Mouse (Mus musculus): ENCODE measurements around the gene Rdh13. TPM values are rescaled to one million over a fixed set of nuclear protein-coding genes. Genes with fewer than 3 reads are reported as not detected.

The Rdh13 gene
- 26.1 and 27.9 TPM in 2 replicates for polyA plus RNA-seq (2015; fragmentation: Nextera tagmentation; extraction: Ambion mirVana)

GRCm38 (mm10) chr7:4445216-4445791, at the start of gene Rdh13:
Rdh13 (minus strand) TSS chr7:4445649.
- Histone ChIP-seq H3K4me3 (peak within 1 kb of the TSS; percentile 87), H3K9ac (peak within 1 kb of the TSS; percentile 78), H3K4me1 (replicated peaks) (peaks cover 4% of the 10 kb centered on the region), H3K27me3 (no peaks in the 10 kb centered on the region), H3K36me3 (peaks cover 38% of the 10 kb centered on the region), H3K9me3 (replicated peaks) (no peaks in the 10 kb centered on the region), H3K4me2 (peak within 1 kb of the TSS; percentile 73), H3K27ac (peak within 1 kb of the TSS; percentile 95)
- WGBS, result under 1% methylated on average over 35 of the region's 35 CpGs
- ATAC-seq (replicated peaks; ENCODE audit: insufficient number of reproducible peaks, insufficient read depth, low FRiP score, low read depth), result peak; percentile 93

- Histone ChIP-seq H3K9ac (no peak overlapping the region), H3K9me3 (replicated peaks) (no peaks in the 10 kb centered on the region), H3K27me3 (no peaks in the 10 kb centered on the region), H3K27ac (no peak overlapping the region), H3K4me1 (replicated peaks) (peaks cover 46% of the 10 kb centered on the region), H3K36me3 (peaks cover 23% of the 10 kb centered on the region; the same call in 1 of the 2 replicates), H3K4me2 (no peak overlapping the region), H3K4me3 (no peak overlapping the region)
- ATAC-seq (replicated peaks; ENCODE audit: insufficient number of reproducible peaks, insufficient read depth, low FRiP score, low read depth), result no peak
- WGBS, result 61% methylated on average over 1 of the region's 1 CpGs
These were observed 48.5 kb upstream of the Rdh13 start for GRCm38 (mm10) chr7:4493991-4494390.

GRCm38 (mm10) chr7:4492284-4493224, 47.1 kb upstream of the Rdh13 start:
- no peaks in the 10 kb centered on the region for H3K27me3 ChIP-seq
- peak overlapping the region; percentile 75 for H3K27ac ChIP-seq
- no peak overlapping the region for H3K4me2 ChIP-seq
- peaks cover 36% of the 10 kb centered on the region; the same call in 1 of the 2 replicates for H3K36me3 ChIP-seq
- no peak overlapping the region for H3K4me3 ChIP-seq
- ATAC-seq (replicated peaks; ENCODE audit: insufficient number of reproducible peaks, insufficient read depth, low FRiP score, low read depth), result no peak
- peaks cover 32% of the 10 kb centered on the region for H3K4me1 ChIP-seq (replicated peaks)
- no peaks in the 10 kb centered on the region for H3K9me3 ChIP-seq (replicated peaks)
- H3K9ac ChIP-seq, result 0 out of 2 replicates have a peak overlapping the region, but pooled peaks have one; percentile 1
- 66% methylated on average over 13 of the region's 13 CpGs for WGBS

GRCm38 (mm10) chr7:4491308-4491707, 45.9 kb upstream of the Rdh13 start:
- Histone ChIP-seq H3K4me2 (no peak overlapping the region), H3K9ac (no peak overlapping the region), H3K27me3 (no peaks in the 10 kb centered on the region), H3K27ac (peak overlapping the region; percentile 75), H3K4me3 (no peak overlapping the region), H3K4me1 (replicated peaks) (peaks cover 25% of the 10 kb centered on the region), H3K36me3 (peaks cover 36% of the 10 kb centered on the region; the same call in 1 of the 2 replicates), H3K9me3 (replicated peaks) (no peaks in the 10 kb centered on the region)
- peak; percentile 78 for ATAC-seq (replicated peaks; ENCODE audit: insufficient number of reproducible peaks, insufficient read depth, low FRiP score, low read depth)
- 56% methylated on average over 6 of the region's 6 CpGs for WGBS

GRCm38 (mm10) chr7:4482281-4482680, 36.8 kb upstream of the Rdh13 start:
- H3K27ac ChIP-seq, result no peak overlapping the region
- H3K27me3 ChIP-seq, result 0 out of 2 replicates have a peak, but pooled peaks cover 1% of the 10 kb centered on the region
- no peak for ATAC-seq (replicated peaks; ENCODE audit: insufficient number of reproducible peaks, insufficient read depth, low FRiP score, low read depth)
- peaks cover 17% of the 10 kb centered on the region for H3K4me1 ChIP-seq (replicated peaks)
- H3K9ac ChIP-seq, result no peak overlapping the region
- no peak overlapping the region for H3K4me2 ChIP-seq
- H3K36me3 ChIP-seq, result peaks cover 60% of the 10 kb centered on the region
- no peak overlapping the region for H3K4me3 ChIP-seq
- H3K9me3 ChIP-seq (replicated peaks), result no peaks in the 10 kb centered on the region
- 78% methylated on average over 12 of the region's 12 CpGs for WGBS

- H3K9me3 ChIP-seq (replicated peaks), result no peaks in the 10 kb centered on the region
- peak overlapping the region; percentile 77; the same call in 1 of the 2 replicates for H3K4me2 ChIP-seq
- H3K27me3 ChIP-seq, result 0 out of 2 replicates have a peak, but pooled peaks cover 3% of the 10 kb centered on the region
- H3K4me1 ChIP-seq (replicated peaks), result peaks cover 18% of the 10 kb centered on the region
- ATAC-seq (replicated peaks; ENCODE audit: insufficient number of reproducible peaks, insufficient read depth, low FRiP score, low read depth), result no peak
- H3K36me3 ChIP-seq, result peaks cover 40% of the 10 kb centered on the region
- 30% methylated on average over 6 of the region's 6 CpGs for WGBS
- H3K4me3 ChIP-seq, result peak overlapping the region; percentile 54; the same call in 1 of the 2 replicates
- H3K27ac ChIP-seq, result peak overlapping the region; percentile 93; the same call in 1 of the 2 replicates
- H3K9ac ChIP-seq, result no peak overlapping the region
These were observed 34.2 kb upstream of the Rdh13 start for GRCm38 (mm10) chr7:4479674-4480073.

- peaks cover 31% of the 10 kb centered on the region for H3K36me3 ChIP-seq
- H3K9me3 ChIP-seq (replicated peaks), result no peaks in the 10 kb centered on the region
- H3K4me3 ChIP-seq, result peak overlapping the region; percentile 54
- 0 out of 2 replicates have a peak, but pooled peaks cover 3% of the 10 kb centered on the region for H3K27me3 ChIP-seq
- peak overlapping the region; percentile 77 for H3K4me2 ChIP-seq
- H3K27ac ChIP-seq, result peak overlapping the region; percentile 93
- no peak for ATAC-seq (replicated peaks; ENCODE audit: insufficient number of reproducible peaks, insufficient read depth, low FRiP score, low read depth)
- H3K4me1 ChIP-seq (replicated peaks), result peaks cover 21% of the 10 kb centered on the region
- WGBS, result 6% methylated on average over 16 of the region's 16 CpGs
- H3K9ac ChIP-seq, result peak overlapping the region; percentile 55
These were observed 33.4 kb upstream of the Rdh13 start for GRCm38 (mm10) chr7:4478796-4479291.

- H3K27me3 ChIP-seq, result peaks cover 7% of the 10 kb centered on the region
- H3K9me3 ChIP-seq (replicated peaks), result no peaks in the 10 kb centered on the region
- H3K9ac ChIP-seq, result peak overlapping the region; percentile 55
- WGBS, result 2% methylated on average over 39 of the region's 39 CpGs
- H3K36me3 ChIP-seq, result peaks cover 25% of the 10 kb centered on the region
- peak overlapping the region; percentile 77 for H3K4me2 ChIP-seq
- peak overlapping the region; percentile 54 for H3K4me3 ChIP-seq
- peak overlapping the region; percentile 93 for H3K27ac ChIP-seq
- ATAC-seq (replicated peaks; ENCODE audit: insufficient number of reproducible peaks, insufficient read depth, low FRiP score, low read depth), result peak; percentile 94
- H3K4me1 ChIP-seq (replicated peaks), result peaks cover 22% of the 10 kb centered on the region
These were observed 32.8 kb upstream of the Rdh13 start for GRCm38 (mm10) chr7:4478021-4478795.

GRCm38 (mm10) chr7:4473940-4474339, 28.5 kb upstream of the Rdh13 start:
- Histone ChIP-seq H3K36me3 (no peaks in the 10 kb centered on the region), H3K4me1 (replicated peaks) (peaks cover 26% of the 10 kb centered on the region), H3K4me3 (peak overlapping the region; percentile 12; the same call in 1 of the 2 replicates), H3K27ac (no peak overlapping the region), H3K4me2 (peak overlapping the region; percentile 39), H3K9ac (no peak overlapping the region), H3K9me3 (replicated peaks) (no peaks in the 10 kb centered on the region), H3K27me3 (peaks cover 39% of the 10 kb centered on the region)
- ATAC-seq (replicated peaks; ENCODE audit: insufficient number of reproducible peaks, insufficient read depth, low FRiP score, low read depth), result no peak
- WGBS, result 7% methylated on average over 19 of the region's 19 CpGs

- no peaks in the 10 kb centered on the region for H3K9me3 ChIP-seq (replicated peaks)
- under 1% methylated on average over 24 of the region's 24 CpGs for WGBS
- H3K4me1 ChIP-seq (replicated peaks), result peaks cover 16% of the 10 kb centered on the region
- ATAC-seq (replicated peaks; ENCODE audit: insufficient number of reproducible peaks, insufficient read depth, low FRiP score, low read depth), result peak; percentile 83
- H3K4me3 ChIP-seq, result peak overlapping the region; percentile 48
- peak overlapping the region; percentile 69 for H3K4me2 ChIP-seq
- no peak overlapping the region for H3K27ac ChIP-seq
- peaks cover 38% of the 10 kb centered on the region for H3K27me3 ChIP-seq
- no peaks in the 10 kb centered on the region for H3K36me3 ChIP-seq
- peak overlapping the region; percentile 40; the same call in 1 of the 2 replicates for H3K9ac ChIP-seq
These were observed 25.7 kb upstream of the Rdh13 start for GRCm38 (mm10) chr7:4471179-4471555.
